Mouse (Mus musculus): Measurements from ENCODE around the gene Prelid3b. TPM values are rescaled to one million over a fixed set of nuclear protein-coding genes. Genes with fewer than 3 reads are reported as not detected.

Prelid3b gene
- polyA plus RNA-seq, 1 experiment from 2014 or later: 115 TPM

DNA sequence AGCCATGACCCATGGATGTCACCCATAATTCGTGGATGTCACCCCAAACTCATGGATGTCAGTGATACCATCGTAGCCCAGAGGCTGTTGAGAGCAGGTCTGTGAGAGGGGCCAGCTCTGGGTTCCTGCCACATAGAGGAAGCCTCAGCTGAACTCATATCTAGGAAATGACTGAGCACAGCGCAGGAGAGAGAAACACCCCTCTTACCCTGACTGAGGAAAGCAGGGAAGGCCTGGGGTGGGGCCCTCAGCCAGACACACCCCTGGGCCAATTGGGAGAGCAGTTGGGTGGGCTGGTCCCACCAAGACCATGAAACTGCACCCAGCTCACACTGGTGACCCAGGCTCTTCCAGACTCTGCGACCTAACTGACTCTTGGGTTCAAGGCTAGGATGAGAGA lies 22.5 kb downstream of the Prelid3b start, which contains the start of gene Tubb1:
Tubb1 (plus strand) TSS at position 343 of the 400 bp plus-strand sequence.
- WGBS: 79% methylated on average over 4 of the region's 4 CpGs
- H3K27me3 ChIP-seq: no peaks in the 10 kb centered on the region

DNA sequence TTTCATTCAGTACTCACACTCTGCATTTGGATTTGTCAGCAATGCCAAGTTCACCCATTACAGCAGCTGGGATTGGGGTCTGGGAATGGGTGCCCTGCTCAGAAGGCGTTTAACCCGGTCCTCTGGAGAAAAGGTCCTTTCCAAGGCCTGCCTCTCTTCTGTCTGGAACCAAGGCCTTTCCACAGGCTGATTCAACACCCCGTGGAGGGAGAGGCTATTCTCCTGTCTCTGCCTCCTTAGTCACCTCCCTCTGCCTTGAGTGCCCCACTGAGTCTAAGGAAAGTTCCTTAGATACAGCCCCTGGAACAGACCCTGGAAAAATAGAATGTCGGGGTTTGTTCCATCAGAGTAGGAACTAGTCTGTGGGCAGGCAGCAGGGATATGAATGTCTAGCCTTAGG lies 24.5 kb downstream of the Prelid3b start:
- H3K27me3 ChIP-seq: no peaks in the 10 kb centered on the region
- no peak for ATAC-seq (replicated peaks)
- H3K9me3 ChIP-seq: no peaks in the 10 kb centered on the region
- no peaks in the 10 kb centered on the region for H3K4me1 ChIP-seq
- H3K4me2 ChIP-seq (replicated peaks): no peak overlapping the region
- H3K36me3 ChIP-seq: no peaks in the 10 kb centered on the region
- 84% methylated on average over 4 of the region's 4 CpGs for WGBS
- H3K27ac ChIP-seq (replicated peaks): no peak overlapping the region
- no peak overlapping the region for H3K9ac ChIP-seq (replicated peaks)
- H3K4me3 ChIP-seq: no peak overlapping the region

More for the DNA sequence above, 22.5 kb downstream of the Prelid3b start, which contains the start of gene Tubb1:
- H3K27ac ChIP-seq (replicated peaks): no peak within 1 kb of the TSS
- no peaks in the 10 kb centered on the region for H3K9me3 ChIP-seq
- no peak within 1 kb of the TSS for H3K9ac ChIP-seq (replicated peaks)
- no peak for ATAC-seq (replicated peaks)
- no peaks in the 10 kb centered on the region for H3K36me3 ChIP-seq
- no peaks in the 10 kb centered on the region for H3K4me1 ChIP-seq
- H3K4me3 ChIP-seq: no peak within 1 kb of the TSS
- H3K4me2 ChIP-seq (replicated peaks): no peak within 1 kb of the TSS

DNA sequence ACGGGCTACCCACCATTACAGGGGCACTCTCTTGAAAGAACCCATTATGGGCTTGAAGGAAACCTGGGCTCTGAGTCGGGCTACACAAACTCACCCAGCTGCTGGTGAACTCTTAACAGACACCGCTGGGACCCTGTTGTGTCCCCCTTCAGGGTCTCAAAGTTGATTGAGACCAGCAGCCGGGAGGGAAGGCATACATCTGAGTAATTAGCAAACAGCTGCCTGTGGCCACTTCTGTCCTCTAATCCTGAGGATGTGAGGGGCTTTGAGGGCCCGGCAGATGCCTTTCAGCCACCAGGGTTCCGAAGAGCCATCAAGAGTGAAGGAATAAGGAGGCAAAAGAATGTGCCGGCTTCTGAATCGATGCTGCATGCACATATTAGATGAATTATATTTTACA lies 26.0 kb downstream of the Prelid3b start:
- H3K27me3 ChIP-seq: no peaks in the 10 kb centered on the region
- WGBS: 58% methylated on average over 8 of the region's 8 CpGs
- H3K27ac ChIP-seq (replicated peaks): no peak overlapping the region
- no peak for ATAC-seq (replicated peaks)
- no peaks in the 10 kb centered on the region for H3K9me3 ChIP-seq
- H3K4me1 ChIP-seq: no peaks in the 10 kb centered on the region
- H3K9ac ChIP-seq (replicated peaks): no peak overlapping the region
- no peaks in the 10 kb centered on the region for H3K36me3 ChIP-seq
- H3K4me3 ChIP-seq: no peak overlapping the region
- H3K4me2 ChIP-seq (replicated peaks): no peak overlapping the region

DNA sequence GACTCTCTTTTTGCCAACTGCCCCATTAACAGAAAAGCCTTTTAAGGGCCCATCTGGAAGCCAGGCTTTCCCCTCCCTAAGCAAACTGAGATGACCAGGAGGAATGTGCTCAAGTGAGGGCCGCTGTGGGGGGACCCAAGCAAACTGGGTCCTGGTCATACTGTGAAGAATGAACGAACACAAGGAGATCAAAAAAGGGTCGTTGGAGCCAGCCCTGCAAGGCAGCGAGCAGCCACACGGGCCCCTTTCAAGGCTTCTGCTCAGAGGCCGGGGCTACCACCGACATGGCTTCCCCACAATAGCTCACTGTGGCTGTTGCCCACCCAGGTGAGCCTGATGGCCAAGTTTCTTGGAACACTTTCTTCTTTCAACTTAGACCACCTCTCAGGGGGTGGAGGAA lies 26.4 kb downstream of the Prelid3b start:
- Histone ChIP-seq H3K4me3 (no peak overlapping the region), H3K27ac (replicated peaks) (no peak overlapping the region), H3K27me3 (no peaks in the 10 kb centered on the region), H3K9me3 (no peaks in the 10 kb centered on the region), H3K36me3 (no peaks in the 10 kb centered on the region), H3K4me2 (replicated peaks) (no peak overlapping the region), H3K4me1 (no peaks in the 10 kb centered on the region), H3K9ac (replicated peaks) (no peak overlapping the region)
- no peak for ATAC-seq (replicated peaks)
- WGBS: 60% methylated on average over 7 of the region's 7 CpGs

DNA sequence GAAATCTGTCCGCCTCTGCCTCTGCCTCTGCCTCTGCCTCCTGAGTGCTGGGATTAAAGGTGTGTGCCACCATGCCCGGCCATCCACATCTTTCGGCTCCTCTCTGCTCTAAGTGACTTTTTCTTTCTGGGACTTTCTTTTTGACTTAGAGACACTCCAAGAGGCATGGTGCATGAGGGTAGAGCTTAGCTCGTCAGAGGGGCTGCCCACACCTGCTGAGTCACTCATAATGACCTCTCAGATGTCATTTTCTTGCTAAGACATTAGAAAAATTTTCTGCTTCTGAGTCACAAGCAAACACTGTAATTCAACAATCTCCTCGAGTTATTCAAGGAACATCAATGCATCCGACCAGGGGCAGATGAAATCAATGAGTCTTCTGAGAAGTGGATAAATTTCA lies 27.9 kb downstream of the Prelid3b start:
- H3K27me3 ChIP-seq: no peaks in the 10 kb centered on the region
- no peak overlapping the region for H3K27ac ChIP-seq (replicated peaks)
- no peaks in the 10 kb centered on the region for H3K4me1 ChIP-seq
- no peak overlapping the region for H3K4me3 ChIP-seq
- H3K4me2 ChIP-seq (replicated peaks): no peak overlapping the region
- no peaks in the 10 kb centered on the region for H3K9me3 ChIP-seq
- ATAC-seq (replicated peaks): no peak
- no peaks in the 10 kb centered on the region for H3K36me3 ChIP-seq
- WGBS: 84% methylated on average over 6 of the region's 6 CpGs
- H3K9ac ChIP-seq (replicated peaks): no peak overlapping the region

DNA sequence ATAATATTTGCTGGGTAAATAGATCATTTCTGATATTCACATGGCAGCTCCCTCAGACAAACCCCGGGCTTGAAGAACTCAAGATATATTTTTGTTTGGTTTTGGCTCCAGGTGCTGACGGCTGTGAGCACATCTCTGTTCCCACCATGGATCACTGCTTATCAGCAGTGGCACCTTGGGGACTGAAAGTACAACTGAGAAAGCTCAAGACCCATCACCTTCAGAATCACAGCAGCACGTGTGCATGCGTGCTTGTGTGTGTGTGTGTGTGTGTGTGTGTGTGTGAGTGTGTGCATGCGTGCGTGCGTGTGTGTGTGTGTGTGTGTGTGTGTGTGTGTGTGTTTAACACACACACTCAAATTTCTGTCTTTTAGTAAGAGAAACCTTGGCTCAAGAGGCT lies 28.5 kb downstream of the Prelid3b start:
- Histone ChIP-seq H3K4me1 (no peaks in the 10 kb centered on the region; the same call in 1 of the 2 replicates), H3K4me3 (no peak overlapping the region), H3K27ac (replicated peaks) (no peak overlapping the region), H3K9me3 (no peaks in the 10 kb centered on the region), H3K36me3 (no peaks in the 10 kb centered on the region), H3K4me2 (replicated peaks) (no peak overlapping the region), H3K27me3 (no peaks in the 10 kb centered on the region), H3K9ac (replicated peaks) (no peak overlapping the region)
- ATAC-seq (replicated peaks): no peak
- 95% methylated on average over 7 of the region's 7 CpGs for WGBS

DNA sequence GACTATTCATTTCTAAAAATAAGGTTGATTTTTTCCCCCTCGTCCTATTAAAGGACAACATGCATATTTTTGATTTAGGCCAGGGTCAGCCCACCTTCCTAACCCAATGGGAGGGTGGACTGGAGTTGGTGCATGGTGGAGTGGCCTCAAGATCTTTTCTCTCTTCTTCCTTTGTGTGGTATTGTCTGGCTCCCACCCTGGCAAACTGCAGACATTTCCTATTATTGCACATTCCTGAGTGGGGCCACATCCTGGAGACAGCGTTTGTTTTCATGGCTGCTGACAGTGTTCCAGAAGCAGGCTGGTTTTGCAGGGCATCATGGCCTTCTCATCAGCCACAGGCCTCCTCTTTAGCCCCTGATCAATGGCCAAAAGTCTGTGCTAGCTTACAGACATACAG lies 29.8 kb downstream of the Prelid3b start:
- no peaks in the 10 kb centered on the region for H3K36me3 ChIP-seq
- WGBS: 60% methylated on average over 2 of the region's 2 CpGs
- no peak overlapping the region for H3K9ac ChIP-seq (replicated peaks)
- H3K27me3 ChIP-seq: no peaks in the 10 kb centered on the region
- H3K4me2 ChIP-seq (replicated peaks): no peak overlapping the region
- peaks cover 13% of the 10 kb centered on the region for H3K4me1 ChIP-seq
- no peak for ATAC-seq (replicated peaks)
- H3K9me3 ChIP-seq: no peaks in the 10 kb centered on the region
- no peak overlapping the region for H3K4me3 ChIP-seq
- no peak overlapping the region for H3K27ac ChIP-seq (replicated peaks)

DNA sequence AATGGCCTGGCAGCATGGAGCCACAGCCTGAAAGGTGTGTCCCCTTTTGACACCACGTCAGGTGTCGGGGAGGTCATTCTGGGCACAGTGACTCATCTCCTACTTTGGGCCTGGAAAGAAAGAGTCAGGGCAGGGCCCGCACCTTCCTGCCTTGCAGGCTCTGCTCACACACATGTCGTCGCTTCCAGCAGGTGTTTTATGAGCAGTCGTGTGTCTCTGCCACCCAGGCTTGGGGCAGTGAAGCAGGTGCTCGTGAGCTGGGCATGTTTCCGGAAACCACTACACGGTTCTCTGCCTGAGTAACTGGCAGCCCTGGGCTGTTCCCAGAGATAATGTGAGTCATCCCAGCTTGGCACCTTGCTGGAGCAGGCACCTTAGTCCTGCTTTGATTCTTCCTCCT lies 30.4 kb downstream of the Prelid3b start:
- no peaks in the 10 kb centered on the region for H3K36me3 ChIP-seq
- no peak overlapping the region for H3K4me2 ChIP-seq (replicated peaks)
- 86% methylated on average over 9 of the region's 9 CpGs for WGBS
- no peaks in the 10 kb centered on the region for H3K27me3 ChIP-seq
- peaks cover 19% of the 10 kb centered on the region for H3K4me1 ChIP-seq
- no peaks in the 10 kb centered on the region for H3K9me3 ChIP-seq
- no peak for ATAC-seq (replicated peaks)
- no peak overlapping the region for H3K9ac ChIP-seq (replicated peaks)
- no peak overlapping the region for H3K4me3 ChIP-seq
- H3K27ac ChIP-seq (replicated peaks): no peak overlapping the region

DNA sequence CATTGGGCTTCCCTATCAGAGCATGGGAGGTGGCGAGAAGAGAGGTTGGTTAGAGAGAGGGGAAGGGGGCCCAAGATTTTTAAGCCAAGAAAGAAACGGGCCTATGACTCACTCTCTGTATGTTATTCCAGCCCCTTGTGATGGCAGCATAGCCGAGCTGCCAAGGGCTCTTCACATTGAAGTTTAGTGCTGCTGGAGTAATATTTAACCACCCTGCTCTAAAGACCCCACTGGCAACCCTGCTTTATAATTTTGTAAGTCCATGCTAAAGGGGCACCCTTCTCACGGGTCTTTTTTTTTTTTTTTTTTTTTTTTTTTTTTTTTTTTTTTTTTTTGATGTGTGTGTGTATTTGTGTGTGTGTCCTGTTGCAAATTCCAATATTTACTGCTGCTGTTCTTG lies 31.0 kb downstream of the Prelid3b start:
- no peak for ATAC-seq (replicated peaks)
- H3K4me1 ChIP-seq: peaks cover 20% of the 10 kb centered on the region
- no peaks in the 10 kb centered on the region for H3K27me3 ChIP-seq
- no peak overlapping the region for H3K4me2 ChIP-seq (replicated peaks)
- WGBS: 82% methylated on average over 4 of the region's 4 CpGs
- H3K27ac ChIP-seq (replicated peaks): no peak overlapping the region
- H3K9me3 ChIP-seq: no peaks in the 10 kb centered on the region
- H3K9ac ChIP-seq (replicated peaks): no peak overlapping the region
- no peak overlapping the region for H3K4me3 ChIP-seq
- H3K36me3 ChIP-seq: no peaks in the 10 kb centered on the region

DNA sequence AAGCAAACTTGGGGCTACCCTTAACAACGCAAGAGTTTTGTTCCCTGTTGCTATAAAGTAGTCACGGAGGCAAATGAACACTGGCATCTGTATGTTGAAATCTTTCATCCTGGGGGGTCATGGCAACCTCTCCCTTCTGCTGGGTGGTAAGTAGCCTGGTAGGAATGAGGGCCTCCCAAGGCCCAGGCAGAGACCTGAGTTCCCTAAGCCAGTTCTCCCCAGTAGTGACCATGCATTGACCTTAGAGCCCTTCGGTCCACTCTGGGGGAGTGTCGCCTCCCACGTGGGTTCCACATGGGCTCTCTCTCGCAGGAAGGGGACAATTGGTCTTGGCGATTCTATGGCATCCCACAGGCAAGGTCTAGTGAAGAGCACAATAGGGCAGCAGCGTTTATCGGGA lies 32.9 kb downstream of the Prelid3b start:
- no peak overlapping the region for H3K4me2 ChIP-seq (replicated peaks)
- no peaks in the 10 kb centered on the region for H3K27me3 ChIP-seq
- no peak overlapping the region for H3K4me3 ChIP-seq
- H3K9me3 ChIP-seq: no peaks in the 10 kb centered on the region
- H3K27ac ChIP-seq (replicated peaks): no peak overlapping the region
- no peaks in the 10 kb centered on the region; the same call in 1 of the 2 replicates for H3K36me3 ChIP-seq
- WGBS: 80% methylated on average over 9 of the region's 9 CpGs
- H3K4me1 ChIP-seq: peaks cover 20% of the 10 kb centered on the region
- no peak for ATAC-seq (replicated peaks)
- H3K9ac ChIP-seq (replicated peaks): no peak overlapping the region

DNA sequence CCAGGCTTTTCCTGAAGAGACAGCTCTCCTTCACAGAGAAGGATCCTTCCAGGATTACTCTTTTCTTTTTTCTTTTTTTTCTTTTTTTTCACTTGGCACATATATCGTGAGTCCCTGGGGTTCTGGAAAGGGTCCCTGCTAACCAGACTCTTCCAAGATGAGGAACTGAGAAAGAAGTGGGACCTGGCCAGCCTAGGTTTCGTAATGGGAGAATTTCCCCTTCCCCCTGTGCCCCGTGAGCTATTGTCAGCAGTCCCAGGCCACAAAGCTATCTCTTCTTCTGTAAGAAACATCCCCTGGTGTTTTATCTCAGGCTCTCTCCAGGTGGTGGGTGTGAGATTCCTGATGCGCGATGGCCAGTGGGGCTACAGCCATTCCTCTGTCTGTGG lies 33.4 kb downstream of the Prelid3b start:
- Histone ChIP-seq H3K27me3 (no peaks in the 10 kb centered on the region), H3K4me1 (peaks cover 20% of the 10 kb centered on the region), H3K27ac (replicated peaks) (no peak overlapping the region), H3K36me3 (no peaks in the 10 kb centered on the region; the same call in 1 of the 2 replicates), H3K4me2 (replicated peaks) (peak overlapping the region; percentile 71; the same call in 1 of the 2 replicates), H3K9me3 (no peaks in the 10 kb centered on the region), H3K4me3 (peak overlapping the region; percentile 70; the same call in 1 of the 2 replicates), H3K9ac (replicated peaks) (peak overlapping the region; percentile 62; the same call in 1 of the 2 replicates)
- ATAC-seq (replicated peaks): no peak
- 52% methylated on average over 5 of the region's 5 CpGs for WGBS

DNA sequence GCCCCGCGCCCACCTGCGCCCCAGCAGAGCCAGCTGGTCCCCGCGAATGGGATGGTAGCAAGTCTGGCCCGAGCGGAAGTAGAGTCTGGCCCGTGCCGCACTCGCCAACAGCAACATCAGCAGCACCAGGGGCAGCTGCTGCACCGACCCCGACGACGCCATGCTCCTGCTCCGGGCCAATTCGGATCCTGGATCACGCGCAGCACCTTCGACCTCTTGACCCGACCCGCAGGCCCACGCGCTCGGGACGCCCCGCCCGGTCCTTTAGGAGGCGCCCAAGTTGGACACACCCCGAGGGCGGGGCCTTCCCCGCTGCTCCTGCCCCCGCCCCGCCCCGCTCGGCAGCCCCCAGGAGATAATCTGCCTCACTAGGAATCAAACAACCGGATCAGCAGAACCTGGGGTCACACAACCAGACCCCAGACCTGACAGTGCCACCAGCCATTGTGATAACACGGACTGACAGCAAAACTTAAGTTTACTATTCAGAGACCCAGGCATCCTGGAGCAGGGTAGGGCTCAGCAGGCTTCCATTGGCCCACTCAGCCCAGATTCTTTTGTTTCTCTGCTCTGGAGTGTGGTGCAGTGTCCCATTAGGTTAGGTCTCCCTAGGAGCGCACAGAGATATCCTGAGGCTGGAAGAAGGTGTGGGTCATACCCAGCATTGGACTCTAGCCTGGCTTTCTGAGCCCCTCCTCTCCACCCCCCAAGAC lies 34.0 kb downstream of the Prelid3b start, which contains the start of gene Ctsz:
Ctsz (minus strand) TSS at position 303 of the 713 bp plus-strand sequence.
- no peaks in the 10 kb centered on the region; the same call in 1 of the 2 replicates for H3K36me3 ChIP-seq
- peak; percentile 74 for ATAC-seq (replicated peaks)
- peak within 1 kb of the TSS; percentile 62 for H3K9ac ChIP-seq (replicated peaks)
- peaks cover 20% of the 10 kb centered on the region for H3K4me1 ChIP-seq
- H3K27ac ChIP-seq (replicated peaks): no peak within 1 kb of the TSS
- no peaks in the 10 kb centered on the region for H3K9me3 ChIP-seq
- no peaks in the 10 kb centered on the region for H3K27me3 ChIP-seq
- under 1% methylated on average over 38 of the region's 38 CpGs for WGBS
- peak within 1 kb of the TSS; percentile 71 for H3K4me2 ChIP-seq (replicated peaks)
- peak within 1 kb of the TSS; percentile 70 for H3K4me3 ChIP-seq

Measured in forebrain, embryonic 15.5 days (tissue).